Comparison of ENCODE assay signal across 1 mouse cellular context in genomic region chr7:25684659-25685058, GRCm38 (mm10).
TF ChIP-seq lines count a peak whose summit lies in the region.

No protein-coding gene starts in this region.

TF ChIP-seq in MEL, 35 proteins besides CTCF, POLR2A, EP300 and RAD21:
- TF ChIP-seq MAZ (IDR thresholded peaks at IDR 0.05; ENCODE audit: low read depth, low read length) (no peak), SMC3 (IDR thresholded peaks at IDR 0.05; ENCODE audit: low read depth, low read length) (no peak), MXI1 (IDR thresholded peaks at IDR 0.05; ENCODE audit: low read depth, low read length) (no peak)
